Mouse (Mus musculus) spleen, postnatal 14 days (tissue): ENCODE measurements around the gene Pstk.
"Not testable (repeated sequence)": the region's sequence is repeated elsewhere in the genome, so short reads cannot be mapped to it uniquely, and the experiment has no call there.

ENCODE experiments used
- DNase-seq, 2 experiments: peaks; one replicate each; pipeline ENCODE4 v3.0.0; 2021 to 2022; ENCODE audit warnings: low spot score in 2 of 2

Gene Pstk

GRCm38 (mm10) chr7:131370648-131371469 is at the start of gene Pstk:
Gene Pstk (plus strand): TSS chr7:131371141.
- DNase-seq: peak; percentile 71 to 80

- no peak for DNase-seq
Observed at GRCm38 (mm10) chr7:131322192-131322591, 48.7 kb upstream of the Pstk start, which contains the start of gene Cuzd1. Gene Cuzd1 (minus strand): TSS chr7:131322292.

- DNase-seq: no peak
Observed at GRCm38 (mm10) chr7:131327054-131327453, 43.9 kb upstream of the Pstk start.

- DNase-seq: no peak
Observed at GRCm38 (mm10) chr7:131329416-131329815, 41.5 kb upstream of the Pstk start, which contains the start of gene Fam24b. Gene Fam24b (minus strand): TSS chr7:131329516.

- no peak for DNase-seq
Observed at GRCm38 (mm10) chr7:131331688-131332087, 39.3 kb upstream of the Pstk start.

- DNase-seq: no peak
Observed at GRCm38 (mm10) chr7:131333564-131333963, 37.4 kb upstream of the Pstk start, which contains the start of gene Fam24a. Gene Fam24a (plus strand): TSS chr7:131333864.

GRCm38 (mm10) chr7:131337502-131338068 is 33.4 kb upstream of the Pstk start:
- DNase-seq: no peak

- DNase-seq: no peak
Observed at GRCm38 (mm10) chr7:131345856-131346541, 24.9 kb upstream of the Pstk start.

- DNase-seq: no peak
Observed at GRCm38 (mm10) chr7:131356105-131356504, 14.8 kb upstream of the Pstk start.

GRCm38 (mm10) chr7:131362269-131362614 is 8.7 kb upstream of the Pstk start:
- DNase-seq: no peak

GRCm38 (mm10) chr7:131362615-131363300 is 8.2 kb upstream of the Pstk start, which contains the start of gene 2310057M21Rik:
Gene 2310057M21Rik (minus strand): TSS chr7:131362759.
- DNase-seq: peak; percentile 71 to 80

GRCm38 (mm10) chr7:131364131-131364530 is 6.8 kb upstream of the Pstk start:
- DNase-seq: no peak

- DNase-seq: no peak
Observed at GRCm38 (mm10) chr7:131371470-131371860, 524 bp downstream of the Pstk start.

- no peak for DNase-seq
Observed at GRCm38 (mm10) chr7:131371880-131372651, 1.1 kb downstream of the Pstk start.

- not testable (repeated sequence) for DNase-seq
Observed at GRCm38 (mm10) chr7:131391761-131392160, 20.8 kb downstream of the Pstk start.

- DNase-seq: no peak
Observed at GRCm38 (mm10) chr7:131409321-131409987, 38.5 kb downstream of the Pstk start.

- DNase-seq: peak in 1 of 2 experiments; percentile 45
Observed at GRCm38 (mm10) chr7:131409988-131410385, 39.0 kb downstream of the Pstk start.

GRCm38 (mm10) chr7:131410416-131411058 is 39.6 kb downstream of the Pstk start, which contains the start of the genes Ikzf5 and Acadsb:
Gene Ikzf5 (minus strand): TSS chr7:131410521.
Gene Acadsb (plus strand): TSS chr7:131410601.
- peak; percentile 99 for DNase-seq

- no peak for DNase-seq
Observed at GRCm38 (mm10) chr7:131411221-131411940, 40.4 kb downstream of the Pstk start.
